Mouse (Mus musculus) C2C12 (cell line): ENCODE measurements around the gene Fto. TPM values are rescaled to one million over a fixed set of nuclear protein-coding genes. Genes with fewer than 3 reads are reported as not detected.

Source experiments
- H3K27me3 ChIP-seq: one replicate; pipeline ENCODE4 v1.6.1; 2011; ENCODE audit not compliant: control insufficient read depth, insufficient read depth, insufficient read length
- H3K36me3 ChIP-seq: one replicate; pipeline ENCODE4 v1.6.1; 2011; ENCODE audit not compliant: control insufficient read depth, insufficient read depth
- H3K4me3 ChIP-seq: one replicate; pipeline ENCODE4 v1.5.1; 2011; ENCODE audit warnings: mild to moderate bottlenecking, control low read depth; ENCODE audit not compliant: poor library complexity, insufficient read depth, severe bottlenecking
- H3K79me2 ChIP-seq: one replicate; pipeline ENCODE4 v1.6.1; 2011; ENCODE audit not compliant: control insufficient read depth, insufficient read depth
- H3K79me3 ChIP-seq: one replicate; pipeline ENCODE4 v1.6.1; 2011; ENCODE audit warnings: low read depth, control low read depth
- H3ac ChIP-seq: one replicate; pipeline ENCODE3; 2011; ENCODE audit warnings: low read depth; ENCODE audit not compliant: control insufficient read depth, insufficient read length
- CEBPB ChIP-seq: IDR thresholded peaks from one replicate; pipeline ENCODE4 v1.6.1; 2011; ENCODE audit warnings: low read depth, mild to moderate bottlenecking, control low read depth, moderate library complexity
- CTCF ChIP-seq: IDR thresholded peaks from one replicate; pipeline ENCODE4 v1.5.1; 2011; ENCODE audit not compliant: control insufficient read depth, insufficient read depth, insufficient read length
- FOSL1 ChIP-seq: IDR thresholded peaks from one replicate; pipeline ENCODE4 v1.8.0; 2011; ENCODE audit warnings: mild to moderate bottlenecking, low read length; ENCODE audit not compliant: poor library complexity, insufficient read depth, severe bottlenecking
- MAX ChIP-seq: IDR thresholded peaks from one replicate; pipeline ENCODE4 v1.6.1; 2011; ENCODE audit warnings: mild to moderate bottlenecking, control low read depth
- MYOD1 ChIP-seq: IDR thresholded peaks from one replicate; pipeline ENCODE4 v1.6.1; 2011; ENCODE audit warnings: low read depth; ENCODE audit not compliant: control insufficient read depth, insufficient read length
- MYOG ChIP-seq: IDR thresholded peaks from one replicate; pipeline ENCODE4 v1.6.1; 2011; ENCODE audit not compliant: control insufficient read depth, insufficient read length; ENCODE audit errors: extremely low read depth
- USF1 ChIP-seq: IDR thresholded peaks from one replicate; pipeline ENCODE4 v1.6.1; 2011; ENCODE audit warnings: low read depth, mild to moderate bottlenecking, control low read depth, moderate library complexity
- polyA plus RNA-seq: library from polyadenylated mRNA; unstranded; fragments of >200 nt; fragmentation: generic; extraction: Trizol; gene quantifications from one replicate; pipeline ENCODE4 v1.2.1, GENCODE M21; 2012; ENCODE audit warnings: missing spikeins

Fto gene
- polyA plus RNA-seq, 1 experiment = 39.1 TPM

GRCm38 (mm10) chr8:91486394-91486793 is 173.1 kb downstream of the Fto start:
- Histone ChIP-seq H3K36me3 (peaks cover 5% of the 10 kb centered on the region), H3ac (no peak overlapping the region), H3K4me3 (no peak overlapping the region), H3K79me2 (no peaks in the 10 kb centered on the region), H3K79me3 (no peaks in the 10 kb centered on the region), H3K27me3 (no peaks in the 10 kb centered on the region)
- no peak for TF ChIP-seq MAX
- no peak for TF ChIP-seq CEBPB
- no peak for TF ChIP-seq CTCF
- TF ChIP-seq FOSL1 = no peak
- no peak for TF ChIP-seq MYOG
- no peak for TF ChIP-seq MYOD1
- no peak for TF ChIP-seq USF1

GRCm38 (mm10) chr8:91487456-91487855 is 174.1 kb downstream of the Fto start:
- no peak overlapping the region for H3K4me3 ChIP-seq
- no peak for TF ChIP-seq MYOG
- no peak for TF ChIP-seq MAX
- TF ChIP-seq FOSL1 = no peak
- TF ChIP-seq USF1 = no peak
- TF ChIP-seq CTCF = no peak
- no peak for TF ChIP-seq MYOD1
- no peak for TF ChIP-seq CEBPB
- H3K79me2 ChIP-seq = no peaks in the 10 kb centered on the region
- H3ac ChIP-seq = no peak overlapping the region
- no peaks in the 10 kb centered on the region for H3K27me3 ChIP-seq
- H3K36me3 ChIP-seq = peaks cover 5% of the 10 kb centered on the region
- no peaks in the 10 kb centered on the region for H3K79me3 ChIP-seq

- Histone ChIP-seq H3K4me3 (no peak overlapping the region), H3K27me3 (no peaks in the 10 kb centered on the region), H3K36me3 (peaks cover 5% of the 10 kb centered on the region), H3ac (no peak overlapping the region), H3K79me3 (no peaks in the 10 kb centered on the region), H3K79me2 (no peaks in the 10 kb centered on the region)
- TF ChIP-seq MAX = no peak
- TF ChIP-seq FOSL1 = no peak
- TF ChIP-seq USF1 = no peak
- no peak for TF ChIP-seq MYOD1
- peak; percentile 30 for TF ChIP-seq CTCF
These were observed 174.9 kb downstream of the Fto start for GRCm38 (mm10) chr8:91488086-91488783.

- TF ChIP-seq CTCF (no peak), FOSL1 (no peak), CEBPB (no peak), MAX (no peak), MYOD1 (no peak), USF1 (no peak), MYOG (no peak)
- H3K79me2 ChIP-seq = no peaks in the 10 kb centered on the region
- H3K4me3 ChIP-seq = no peak overlapping the region
- H3ac ChIP-seq = no peak overlapping the region
- H3K27me3 ChIP-seq = no peaks in the 10 kb centered on the region
- peaks cover 5% of the 10 kb centered on the region for H3K36me3 ChIP-seq
- no peaks in the 10 kb centered on the region for H3K79me3 ChIP-seq
These were observed 175.6 kb downstream of the Fto start for GRCm38 (mm10) chr8:91488784-91489450.

GRCm38 (mm10) chr8:91490065-91490464 is 176.7 kb downstream of the Fto start:
- H3ac ChIP-seq = no peak overlapping the region
- no peak overlapping the region for H3K4me3 ChIP-seq
- no peaks in the 10 kb centered on the region for H3K27me3 ChIP-seq
- H3K36me3 ChIP-seq = peaks cover 5% of the 10 kb centered on the region
- no peaks in the 10 kb centered on the region for H3K79me3 ChIP-seq
- TF ChIP-seq FOSL1 (no peak), CEBPB (no peak), CTCF (no peak)
- no peaks in the 10 kb centered on the region for H3K79me2 ChIP-seq

GRCm38 (mm10) chr8:91493373-91493772 is 180.0 kb downstream of the Fto start:
- H3K79me2 ChIP-seq = no peaks in the 10 kb centered on the region
- no peak overlapping the region for H3ac ChIP-seq
- H3K36me3 ChIP-seq = no peaks in the 10 kb centered on the region
- TF ChIP-seq MYOG = no peak
- no peaks in the 10 kb centered on the region for H3K79me3 ChIP-seq
- H3K4me3 ChIP-seq = no peak overlapping the region
- no peaks in the 10 kb centered on the region for H3K27me3 ChIP-seq
